Mouse (Mus musculus) liver, embryonic 15.5 days (tissue): Measurements from ENCODE around the gene Mcrip2. TPM values are rescaled to one million over a fixed set of nuclear protein-coding genes. Genes with fewer than 3 reads are reported as not detected.

ENCODE experiments used
- ATAC-seq: fragments of 200-750 bp; cut with Nextera tagmentation; 2 replicates; pipeline ENCODE4 v1.8.0; 2017; ENCODE audit warnings: moderate number of reproducible peaks, mild to moderate bottlenecking, moderate library complexity; ENCODE audit not compliant: insufficient read depth
- H3K27ac ChIP-seq: fragments of 300-500 bp; sonication (generic); replicated peaks from 2 replicates; pipeline ENCODE4 v1.5.1; 2015; ENCODE audit warnings: mild to moderate bottlenecking, inconsistent platforms
- H3K27me3 ChIP-seq: fragments of 300-500 bp; sonication (generic); 2 replicates; pipeline ENCODE4 v1.6.1; 2015; ENCODE audit warnings: mild to moderate bottlenecking, inconsistent platforms
- H3K36me3 ChIP-seq: fragments of 300-500 bp; sonication (generic); replicated peaks from 2 replicates; pipeline ENCODE4 v1.6.1; 2015; ENCODE audit warnings: moderate library complexity, mild to moderate bottlenecking, inconsistent platforms
- H3K4me1 ChIP-seq: fragments of 300-500 bp; sonication (generic); replicated peaks from 2 replicates; pipeline ENCODE4 v1.6.1; 2015; ENCODE audit warnings: inconsistent platforms
- H3K4me2 ChIP-seq: fragments of 300-500 bp; sonication (generic); 2 replicates; pipeline ENCODE4 v1.6.1; 2015; ENCODE audit warnings: moderate library complexity, mild to moderate bottlenecking, inconsistent platforms
- H3K4me3 ChIP-seq: fragments of 300-500 bp; sonication (generic); replicated peaks from 2 replicates; pipeline ENCODE4 v1.5.1; 2015; ENCODE audit warnings: mild to moderate bottlenecking, inconsistent platforms
- H3K9ac ChIP-seq: fragments of 300-500 bp; sonication (generic); 2 replicates; pipeline ENCODE4 v1.6.1; 2015; ENCODE audit warnings: moderate library complexity, mild to moderate bottlenecking, inconsistent platforms
- H3K9me3 ChIP-seq: fragments of 300-500 bp; sonication (generic); replicated peaks from 2 replicates; pipeline ENCODE4 v1.6.1; 2016; ENCODE audit warnings: inconsistent platforms
- WGBS: fragments of 180-500 bp; shearing (Covaris S2); methylation state at CpG from one replicate; pipeline ENCODE4 v1.1.7; 2015; ENCODE audit warnings: mixed read lengths; ENCODE audit not compliant: insufficient replicate concordance; 5-methylcytosine and 5-hydroxymethylcytosine counted together
- polyA plus RNA-seq: library from polyadenylated mRNA; unstranded; fragments of >200 nt; fragmentation: Nextera tagmentation; extraction: Ambion mirVana; gene quantifications from 2 replicates; pipeline ENCODE4 v1.2.1, GENCODE M21; 2015

Gene Mcrip2
- polyA plus RNA-seq, 1 experiment from 2014 or later: 37.3 TPM

GRCm38 (mm10) chr17:25864311-25864710 is 4.3 kb downstream of the Mcrip2 start:
- no peak overlapping the region for H3K27ac ChIP-seq
- peaks cover 63% of the 10 kb centered on the region for H3K4me1 ChIP-seq
- H3K9ac ChIP-seq: no peak overlapping the region
- no peak for ATAC-seq
- 85% methylated on average over 14 of the region's 14 CpGs for WGBS
- H3K4me2 ChIP-seq: no peak overlapping the region
- H3K4me3 ChIP-seq: no peak overlapping the region
- no peaks in the 10 kb centered on the region for H3K27me3 ChIP-seq
- peaks cover 20% of the 10 kb centered on the region for H3K36me3 ChIP-seq
- H3K9me3 ChIP-seq: no peaks in the 10 kb centered on the region

GRCm38 (mm10) chr17:25863681-25864080 is 4.9 kb downstream of the Mcrip2 start:
- ATAC-seq: no peak
- H3K4me3 ChIP-seq: no peak overlapping the region
- no peaks in the 10 kb centered on the region for H3K9me3 ChIP-seq
- 79% methylated on average over 6 of the region's 6 CpGs for WGBS
- no peaks in the 10 kb centered on the region for H3K27me3 ChIP-seq
- H3K4me1 ChIP-seq: peaks cover 59% of the 10 kb centered on the region
- no peak overlapping the region for H3K9ac ChIP-seq
- H3K36me3 ChIP-seq: peaks cover 20% of the 10 kb centered on the region
- no peak overlapping the region for H3K4me2 ChIP-seq
- no peak overlapping the region for H3K27ac ChIP-seq

- Histone ChIP-seq H3K27me3 (no peaks in the 10 kb centered on the region), H3K4me2 (peak overlapping the region; percentile 98), H3K4me3 (peak overlapping the region; percentile 80), H3K36me3 (peaks cover 20% of the 10 kb centered on the region), H3K27ac (peak overlapping the region; percentile 68), H3K4me1 (peaks cover 48% of the 10 kb centered on the region), H3K9me3 (no peaks in the 10 kb centered on the region), H3K9ac (peak overlapping the region; percentile 75)
- 7% methylated on average over 6 of the region's 6 CpGs for WGBS
- peak; percentile 12; the same call in 1 of the 2 replicates for ATAC-seq
These were observed 6.6 kb downstream of the Mcrip2 start for GRCm38 (mm10) chr17:25861704-25862612.

GRCm38 (mm10) chr17:25860832-25861703 is 7.5 kb downstream of the Mcrip2 start, which contains the start of gene Wdr90:
Gene Wdr90, minus strand, starts transcription at chr17:25861501.
- peak within 1 kb of the TSS; percentile 98 for H3K4me2 ChIP-seq
- H3K4me1 ChIP-seq: peaks cover 39% of the 10 kb centered on the region
- WGBS: 4% methylated on average over 65 of the region's 65 CpGs
- H3K27ac ChIP-seq: peak within 1 kb of the TSS; percentile 68
- peak within 1 kb of the TSS; percentile 80 for H3K4me3 ChIP-seq
- ATAC-seq: peak; percentile 85
- no peaks in the 10 kb centered on the region for H3K27me3 ChIP-seq
- H3K9me3 ChIP-seq: no peaks in the 10 kb centered on the region
- peak within 1 kb of the TSS; percentile 75 for H3K9ac ChIP-seq
- peaks cover 20% of the 10 kb centered on the region for H3K36me3 ChIP-seq

- Histone ChIP-seq H3K4me2 (peak overlapping the region; percentile 98), H3K27me3 (no peaks in the 10 kb centered on the region), H3K36me3 (peaks cover 22% of the 10 kb centered on the region), H3K9ac (peak overlapping the region; percentile 75; the same call in 1 of the 2 replicates), H3K9me3 (no peaks in the 10 kb centered on the region), H3K4me3 (peak overlapping the region; percentile 80), H3K27ac (no peak overlapping the region), H3K4me1 (peaks cover 36% of the 10 kb centered on the region)
- ATAC-seq: no peak
- WGBS: 80% methylated on average over 6 of the region's 6 CpGs
These were observed 8.3 kb downstream of the Mcrip2 start for GRCm38 (mm10) chr17:25860229-25860628.

GRCm38 (mm10) chr17:25844396-25844901 is 24.1 kb downstream of the Mcrip2 start, which contains the start of gene Rhot2:
Gene Rhot2, minus strand, starts transcription at chr17:25844851.
- no peaks in the 10 kb centered on the region for H3K9me3 ChIP-seq
- peak; percentile 89 for ATAC-seq
- H3K4me2 ChIP-seq: peak within 1 kb of the TSS; percentile 88
- H3K27ac ChIP-seq: peak within 1 kb of the TSS; percentile 90
- peaks cover 66% of the 10 kb centered on the region for H3K36me3 ChIP-seq
- peak within 1 kb of the TSS; percentile 85 for H3K9ac ChIP-seq
- H3K4me1 ChIP-seq: peaks cover 47% of the 10 kb centered on the region
- 1% methylated on average over 21 of the region's 21 CpGs for WGBS
- peak within 1 kb of the TSS; percentile 93 for H3K4me3 ChIP-seq
- H3K27me3 ChIP-seq: no peaks in the 10 kb centered on the region

- Histone ChIP-seq H3K36me3 (peaks cover 69% of the 10 kb centered on the region), H3K9ac (peak overlapping the region; percentile 85), H3K4me3 (peak overlapping the region; percentile 93), H3K9me3 (no peaks in the 10 kb centered on the region), H3K4me1 (peaks cover 53% of the 10 kb centered on the region), H3K27ac (peak overlapping the region; percentile 90), H3K4me2 (peak overlapping the region; percentile 88), H3K27me3 (no peaks in the 10 kb centered on the region)
- ATAC-seq: peak; percentile 51
- WGBS: 2% methylated on average over 38 of the region's 38 CpGs
These were observed 24.7 kb downstream of the Mcrip2 start for GRCm38 (mm10) chr17:25843636-25844395.

- peak overlapping the region; percentile 90 for H3K27ac ChIP-seq
- peaks cover 57% of the 10 kb centered on the region for H3K4me1 ChIP-seq
- WGBS: 80% methylated on average over 4 of the region's 4 CpGs
- H3K9ac ChIP-seq: peak overlapping the region; percentile 85
- peak overlapping the region; percentile 93 for H3K4me3 ChIP-seq
- peaks cover 68% of the 10 kb centered on the region for H3K36me3 ChIP-seq
- peak overlapping the region; percentile 88 for H3K4me2 ChIP-seq
- no peak for ATAC-seq
- H3K9me3 ChIP-seq: no peaks in the 10 kb centered on the region
- H3K27me3 ChIP-seq: no peaks in the 10 kb centered on the region
These were observed 25.4 kb downstream of the Mcrip2 start for GRCm38 (mm10) chr17:25843122-25843521.

GRCm38 (mm10) chr17:25842509-25842908 is 26.1 kb downstream of the Mcrip2 start:
- ATAC-seq: no peak
- Histone ChIP-seq H3K27me3 (no peaks in the 10 kb centered on the region), H3K4me1 (peaks cover 63% of the 10 kb centered on the region), H3K4me2 (peak overlapping the region; percentile 88; the same call in 1 of the 2 replicates), H3K27ac (no peak overlapping the region), H3K9me3 (no peaks in the 10 kb centered on the region), H3K4me3 (no peak overlapping the region), H3K9ac (no peak overlapping the region), H3K36me3 (peaks cover 69% of the 10 kb centered on the region)
- 79% methylated on average over 3 of the region's 3 CpGs for WGBS
